Mouse (Mus musculus) CD4-positive, CD25-positive, alpha-beta regulatory T cell, adult 4 months (primary cell): ENCODE measurements at regions not wholly inside any gene's neighbourhood (a gene's known extent, or its start where the extent isn't known, plus 50 kb on each side); places are given as distances from the start of the nearest gene placed in this dataset.

Experiments
- ATAC-seq: one replicate; pipeline ENCODE4 v1.8.0; 2017

DNA sequence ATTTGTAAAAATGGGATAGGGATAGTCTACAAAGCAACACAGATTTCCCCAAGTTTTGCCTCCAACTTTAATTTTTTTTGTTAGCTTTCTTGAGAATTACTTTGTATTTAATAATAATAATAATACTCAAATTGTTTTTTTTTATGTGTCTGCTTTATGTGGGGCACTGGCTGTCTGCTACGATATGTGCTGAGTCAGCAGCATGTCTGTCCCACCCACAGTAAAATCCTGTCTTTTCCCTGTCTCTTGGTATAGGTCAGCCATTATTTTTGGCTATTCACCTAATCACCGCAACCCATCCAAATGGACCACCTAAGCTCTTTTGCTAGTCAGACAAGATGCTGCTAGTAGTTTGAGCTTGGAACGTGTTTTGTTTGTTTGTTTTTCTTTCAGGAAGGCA is 473.0 kb downstream of the Hs3st4 start:
- ATAC-seq = no peak

DNA sequence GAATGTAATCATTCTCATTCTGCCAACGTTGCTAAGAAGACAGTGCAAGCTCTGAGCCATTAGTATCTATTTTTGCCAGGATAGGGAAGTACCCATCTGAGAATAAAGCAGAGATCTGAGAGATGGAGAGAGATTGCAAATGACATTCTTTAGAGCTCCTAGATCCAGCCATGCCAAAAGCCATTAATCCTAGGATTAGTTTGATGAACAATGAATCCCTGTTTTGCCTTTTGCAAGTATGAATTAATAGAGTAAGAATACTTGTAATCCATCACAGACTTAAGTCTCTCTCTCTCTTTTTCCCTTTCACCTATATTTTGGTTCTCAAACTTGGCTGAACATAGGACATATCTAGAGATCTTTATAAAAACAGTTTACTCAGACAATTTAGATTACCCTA is 504.7 kb downstream of the Hs3st4 start:
- no peak for ATAC-seq

DNA sequence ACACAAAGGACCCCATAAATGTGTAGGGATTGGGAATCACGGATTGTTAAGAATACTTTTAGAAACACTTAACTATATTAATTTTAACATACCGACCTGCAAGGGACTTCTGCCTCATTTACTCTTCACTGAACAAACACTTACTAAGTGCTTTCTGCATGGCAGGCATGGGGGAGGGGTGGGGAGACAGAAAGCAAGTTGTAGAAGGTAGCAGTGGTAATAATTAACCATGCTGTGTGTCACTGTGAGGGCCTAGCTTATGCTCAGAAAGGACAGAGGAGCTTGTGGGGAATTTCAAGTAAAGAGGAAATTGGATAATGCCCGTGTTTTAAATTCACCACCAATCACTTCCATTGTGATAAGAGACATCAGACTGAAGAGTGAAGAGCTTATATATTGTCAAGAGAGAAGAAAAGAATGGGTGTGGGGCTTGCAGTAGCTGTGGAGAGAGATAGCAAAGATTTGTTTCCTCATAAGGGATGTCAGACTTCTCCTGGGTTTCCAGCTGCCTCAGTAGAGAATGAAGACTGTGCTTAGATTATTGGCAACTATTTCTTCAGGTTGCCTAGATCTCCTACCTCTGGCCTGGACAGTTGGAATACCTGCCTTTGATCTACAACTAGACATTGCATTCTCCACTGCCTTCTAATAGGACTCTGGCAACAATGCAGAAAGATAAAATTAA is 508.6 kb downstream of the Hs3st4 start:
- no peak for ATAC-seq

DNA sequence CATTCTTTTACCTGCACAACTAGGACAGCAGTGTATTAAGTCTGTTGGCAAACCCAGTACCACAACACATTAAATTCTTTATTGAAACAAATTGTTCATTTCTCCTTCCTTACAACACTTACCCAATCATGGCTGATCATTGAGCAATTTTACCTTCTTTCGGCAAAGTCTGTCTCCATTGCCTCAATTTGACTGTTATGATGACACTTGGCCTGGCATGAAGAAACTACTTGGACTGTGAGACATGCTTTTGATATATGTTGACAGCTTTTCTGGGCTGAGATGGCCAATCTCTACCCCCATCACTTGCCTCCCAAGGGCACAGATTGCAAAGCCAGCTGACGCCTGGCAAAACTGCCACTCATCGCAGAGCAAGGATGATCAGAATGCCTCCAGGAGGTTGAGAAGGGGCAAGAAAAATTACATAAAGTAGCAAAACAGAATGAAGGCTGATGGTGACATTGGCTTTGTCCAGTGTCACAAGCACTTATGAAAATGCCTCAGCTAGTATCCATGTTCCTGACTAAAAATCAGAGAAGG is 509.3 kb downstream of the Hs3st4 start:
- no peak for ATAC-seq

DNA sequence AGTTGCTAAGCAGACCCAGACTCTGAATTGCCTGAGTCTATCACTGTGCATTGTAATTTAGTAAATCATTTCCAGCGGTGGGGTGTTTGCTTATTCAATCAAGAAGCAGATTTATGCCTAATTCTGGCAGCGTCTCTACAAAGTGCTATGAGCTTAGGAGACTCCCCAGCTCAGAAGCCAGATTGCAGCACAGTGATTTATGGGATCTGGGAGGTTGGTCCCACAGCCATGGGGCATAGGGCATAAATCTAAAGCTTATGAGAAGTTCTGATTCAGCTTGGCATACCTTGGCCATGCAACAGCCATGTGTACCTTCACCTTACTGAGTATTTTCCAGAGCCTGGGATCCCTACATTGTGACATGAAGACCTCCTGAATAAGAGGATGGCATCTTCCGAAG is 518.0 kb downstream of the Hs3st4 start:
- no peak for ATAC-seq

DNA sequence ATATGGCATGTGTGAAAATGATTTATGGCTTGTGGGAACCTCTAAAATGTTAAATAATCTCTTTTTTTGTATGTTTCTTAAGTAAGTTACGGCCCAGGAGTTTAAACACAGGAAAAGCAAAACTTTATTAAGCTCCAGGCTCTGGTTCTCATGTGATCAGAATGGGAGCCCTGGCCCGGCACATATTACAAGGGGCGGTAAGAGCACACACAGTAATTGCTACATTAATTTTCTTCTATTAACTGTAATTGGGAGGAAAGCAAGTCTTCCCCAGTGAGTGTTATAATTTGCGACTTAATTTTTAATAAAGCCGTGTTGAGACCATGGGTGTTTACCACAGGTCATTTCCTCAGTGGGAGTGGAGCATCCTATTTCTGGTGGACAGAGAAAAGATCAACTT is 520.1 kb downstream of the Hs3st4 start:
- ATAC-seq = no peak

DNA sequence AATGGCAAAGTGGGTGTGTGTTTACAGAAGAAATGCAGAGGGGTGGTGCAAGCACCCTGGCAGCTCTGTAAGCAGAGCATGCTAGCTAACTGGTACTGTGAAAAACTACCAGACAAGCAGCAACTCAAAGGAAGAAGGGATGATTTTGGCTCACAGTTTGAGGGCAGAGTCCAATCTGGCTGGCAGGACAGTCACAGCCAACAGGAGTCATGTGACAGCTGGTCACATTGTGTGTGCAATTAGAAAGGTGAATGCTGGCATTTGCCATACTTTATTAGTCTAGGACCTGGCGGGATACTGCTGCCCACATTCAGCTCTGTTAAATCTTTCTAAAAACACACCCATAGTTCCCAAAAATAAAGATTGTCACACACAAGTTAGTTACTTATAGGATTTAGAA is 566.4 kb downstream of the Hs3st4 start:
- ATAC-seq = no peak

DNA sequence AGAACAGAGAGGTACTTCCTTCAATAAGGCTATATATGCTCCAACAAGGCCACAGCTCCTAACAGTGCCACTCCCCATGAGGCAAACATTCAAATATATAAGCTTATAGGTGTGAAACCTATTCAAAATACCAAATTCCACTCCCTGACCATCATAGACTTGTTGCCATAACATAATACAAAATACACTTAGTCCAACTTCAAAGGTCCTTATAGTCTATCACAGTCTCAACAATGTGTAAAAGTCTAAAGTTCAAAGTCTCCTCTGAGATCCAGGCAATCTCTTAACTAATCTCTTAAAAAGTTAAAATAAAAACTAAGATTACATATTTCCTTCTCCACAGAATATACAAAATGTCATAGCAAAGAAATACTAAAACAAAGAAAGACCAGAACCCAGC is 574.5 kb downstream of the Hs3st4 start:
- ATAC-seq = no peak

DNA sequence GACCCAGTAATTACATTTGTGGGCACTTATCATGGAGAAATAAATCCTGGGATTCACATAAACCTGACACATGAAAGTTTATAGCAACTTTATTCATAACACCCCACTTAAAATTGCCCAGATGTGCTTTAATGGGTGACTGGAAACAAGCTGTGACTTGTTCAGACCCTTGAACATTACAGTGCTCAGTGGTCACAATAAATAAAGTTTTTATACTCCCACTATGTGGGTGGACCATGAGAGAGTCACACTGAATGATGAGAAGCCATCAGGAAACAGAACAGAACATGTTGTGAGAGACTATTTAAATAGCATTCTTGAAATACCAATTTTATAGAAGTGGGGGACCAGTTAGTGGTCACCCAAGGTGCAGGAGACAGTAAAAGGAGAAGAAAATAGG is 588.1 kb downstream of the Hs3st4 start:
- no peak for ATAC-seq

DNA sequence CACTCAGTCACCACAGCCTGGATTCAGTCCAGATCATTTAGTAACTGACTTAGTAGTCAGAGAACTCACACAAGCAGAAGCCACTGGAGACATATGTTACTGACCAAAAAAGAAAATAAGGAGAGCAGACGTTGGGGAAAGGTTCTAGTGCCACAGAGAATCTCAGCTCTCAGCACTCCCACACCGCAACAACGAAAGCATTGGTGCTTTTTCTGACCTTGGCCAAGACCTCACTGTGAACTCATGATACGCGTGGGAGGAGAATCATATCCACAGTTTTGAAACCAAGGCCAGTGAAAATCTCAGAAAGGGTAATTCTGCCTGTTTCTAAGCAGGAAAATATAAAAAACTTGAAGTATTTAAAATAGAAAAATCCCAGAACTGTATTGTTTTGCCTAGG is 591.0 kb downstream of the Hs3st4 start:
- no peak for ATAC-seq

DNA sequence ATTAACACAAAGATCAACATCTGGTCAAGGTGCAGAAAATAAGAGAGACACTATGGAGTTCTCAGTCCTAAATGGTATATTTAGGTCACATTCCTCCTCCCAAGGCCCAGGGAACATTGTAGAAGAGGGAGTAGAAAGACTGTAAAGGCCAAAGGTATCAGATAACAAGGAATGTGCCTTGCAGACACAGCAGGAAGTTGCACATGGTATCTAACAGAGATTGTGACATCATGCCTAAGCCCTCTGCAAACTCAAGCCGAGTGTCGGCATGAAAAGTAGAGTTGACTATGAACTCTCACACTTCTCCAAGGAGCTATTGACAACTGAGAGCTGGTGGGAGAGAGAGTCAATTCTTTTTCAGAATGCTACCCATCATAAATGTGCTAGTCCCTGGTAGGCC is 598.7 kb downstream of the Hs3st4 start:
- no peak for ATAC-seq

DNA sequence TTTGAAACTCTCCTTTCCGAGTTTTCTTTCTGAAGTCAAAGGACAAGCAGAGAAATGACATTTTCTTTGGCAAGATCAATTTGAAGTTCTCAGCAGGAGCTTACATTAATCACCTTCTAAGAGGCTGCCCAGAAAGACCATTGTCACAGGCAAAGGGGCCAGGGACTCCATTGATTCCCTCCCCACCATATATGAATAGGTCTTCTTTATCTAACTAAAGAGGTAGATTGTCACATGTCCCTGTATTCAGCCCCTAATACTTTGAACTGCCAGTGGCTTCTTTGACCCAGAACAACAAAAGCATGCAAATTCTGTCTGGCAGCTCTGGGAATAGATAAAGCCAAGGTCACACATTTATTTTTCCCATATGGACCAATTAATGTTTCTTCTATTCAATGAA is 602.6 kb downstream of the Hs3st4 start:
- ATAC-seq = no peak

DNA sequence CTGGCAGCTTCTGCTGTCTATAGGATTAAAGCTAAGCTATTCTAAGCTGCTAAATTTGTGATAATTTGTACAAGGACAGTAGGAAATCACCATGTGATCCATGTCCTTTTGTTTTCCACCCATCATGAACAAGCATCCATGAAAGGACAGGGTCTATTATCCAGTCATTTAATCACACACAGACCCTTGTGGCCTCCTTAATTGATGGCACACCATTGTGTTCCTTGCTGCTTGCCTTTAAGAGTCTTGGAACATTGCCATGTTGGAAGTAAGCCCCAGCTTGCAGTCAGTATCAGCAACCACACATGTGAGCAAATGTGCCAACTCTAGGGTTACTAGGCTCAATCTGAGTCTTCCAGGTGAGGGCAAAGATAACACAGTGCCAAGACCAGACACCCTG is 608.7 kb downstream of the Hs3st4 start:
- no peak for ATAC-seq

DNA sequence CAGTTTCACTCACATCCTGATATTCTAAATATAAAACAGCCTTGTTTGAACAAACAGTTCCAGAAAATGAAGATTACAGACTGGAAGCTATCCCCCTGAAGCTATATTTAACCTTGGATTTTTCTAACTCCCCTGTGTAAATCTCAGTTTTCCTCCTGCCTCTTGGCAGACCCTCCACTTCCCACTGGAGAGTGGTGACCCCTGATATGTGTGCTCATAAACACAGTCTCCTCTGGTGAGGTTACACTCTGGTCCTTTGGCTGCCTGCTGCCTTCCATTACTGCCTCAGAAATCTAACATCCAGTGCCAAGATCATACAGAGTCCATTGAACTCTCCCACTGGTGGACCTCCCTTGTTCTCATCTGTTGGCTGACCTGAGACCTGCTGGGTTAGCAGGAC is 610.8 kb downstream of the Hs3st4 start:
- no peak for ATAC-seq

DNA sequence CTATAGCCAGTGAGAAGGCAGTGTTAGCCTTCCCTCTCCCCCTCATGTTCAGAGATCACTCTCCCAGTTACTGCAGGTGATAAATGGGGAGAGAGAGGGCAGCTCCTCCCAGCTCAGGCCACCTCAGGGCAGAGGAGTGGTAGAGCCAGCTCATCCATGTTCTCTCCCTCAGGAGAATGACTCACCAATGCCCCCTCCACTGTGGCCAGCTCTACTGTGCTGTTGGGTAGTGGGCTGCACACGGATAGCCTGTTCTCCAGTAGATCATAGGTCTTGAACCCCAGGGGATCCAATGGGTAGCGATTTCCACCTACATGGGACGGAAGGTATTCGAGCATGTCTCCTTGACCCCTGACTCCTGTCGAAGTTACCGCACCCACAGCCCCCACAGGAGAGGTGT is 618.1 kb downstream of the Hs3st4 start:
- ATAC-seq = no peak

DNA sequence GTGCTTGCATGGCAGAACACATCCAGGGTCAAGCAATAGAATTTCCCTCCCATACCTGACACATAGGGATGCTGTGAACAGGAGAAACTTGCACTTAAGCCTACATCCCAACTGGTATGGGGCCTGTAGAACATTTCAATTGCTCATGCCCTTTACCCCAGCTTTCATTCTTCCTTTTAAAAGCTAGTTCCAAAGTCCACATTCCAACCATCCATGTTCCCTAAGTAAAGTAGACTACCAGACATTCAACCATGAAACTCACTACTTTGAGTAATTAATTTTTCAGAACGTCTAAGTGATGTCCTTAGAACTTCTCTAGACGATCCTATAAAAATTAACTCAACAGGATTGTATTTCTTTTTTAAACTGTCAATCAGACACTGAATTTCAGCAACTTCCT is 621.9 kb downstream of the Hs3st4 start:
- no peak for ATAC-seq

DNA sequence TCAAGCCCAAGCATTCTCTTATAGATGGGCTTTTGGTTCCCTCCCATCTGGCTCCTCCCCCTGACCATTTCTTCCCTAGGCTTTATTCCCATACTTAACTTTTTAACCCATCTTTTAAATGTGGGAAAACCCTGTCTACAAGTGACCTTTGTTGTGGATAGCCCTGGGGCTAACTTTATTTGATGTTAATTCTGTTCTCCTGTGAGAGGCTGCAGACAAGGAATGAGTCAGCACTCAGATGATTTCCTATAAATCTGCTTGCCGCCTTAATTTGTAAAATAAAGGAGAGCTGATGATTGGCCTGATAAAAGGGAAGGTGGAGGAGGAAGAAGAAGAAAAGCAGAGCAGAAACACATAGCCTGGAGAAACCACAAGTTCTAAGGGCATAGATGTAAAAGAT is 623.3 kb downstream of the Hs3st4 start:
- no peak for ATAC-seq

DNA sequence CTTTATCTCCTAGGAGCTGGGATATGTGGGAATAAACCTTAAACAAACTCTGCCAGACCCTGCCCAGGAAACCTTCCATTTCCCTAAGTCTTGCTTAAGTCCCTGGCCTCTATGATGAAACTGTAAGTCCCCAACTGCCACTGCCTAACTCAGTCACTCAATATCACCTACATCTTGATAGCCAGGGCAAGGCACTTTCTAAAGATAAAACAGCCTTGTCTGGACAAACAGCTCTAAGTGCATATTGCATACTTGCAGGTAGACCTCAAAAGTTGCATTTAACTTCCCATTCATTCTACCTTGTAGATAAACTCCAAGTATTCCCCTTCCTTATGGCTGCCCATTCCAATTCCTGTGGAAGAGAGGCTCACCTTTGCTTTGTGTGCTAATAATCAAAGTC is 624.4 kb downstream of the Hs3st4 start:
- ATAC-seq = no peak

DNA sequence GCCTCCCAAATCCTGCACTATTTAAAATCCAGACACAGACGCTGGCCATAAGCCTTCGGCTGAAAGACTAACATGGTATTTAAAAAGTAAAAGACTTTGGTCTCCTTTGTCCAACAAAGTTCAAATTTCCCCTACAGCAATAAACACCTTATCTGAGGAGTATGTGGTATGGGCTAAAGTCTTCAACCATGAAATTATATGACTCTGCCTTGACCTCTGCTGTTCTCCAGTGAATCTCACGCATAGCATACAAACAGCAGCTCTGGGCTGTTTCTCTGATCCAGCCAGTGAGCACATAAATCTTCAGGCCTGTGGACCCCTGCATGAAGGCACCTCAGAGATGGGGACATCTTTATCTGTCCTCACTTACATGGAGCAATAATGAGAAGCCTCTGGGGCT is 627.8 kb downstream of the Hs3st4 start:
- no peak for ATAC-seq

DNA sequence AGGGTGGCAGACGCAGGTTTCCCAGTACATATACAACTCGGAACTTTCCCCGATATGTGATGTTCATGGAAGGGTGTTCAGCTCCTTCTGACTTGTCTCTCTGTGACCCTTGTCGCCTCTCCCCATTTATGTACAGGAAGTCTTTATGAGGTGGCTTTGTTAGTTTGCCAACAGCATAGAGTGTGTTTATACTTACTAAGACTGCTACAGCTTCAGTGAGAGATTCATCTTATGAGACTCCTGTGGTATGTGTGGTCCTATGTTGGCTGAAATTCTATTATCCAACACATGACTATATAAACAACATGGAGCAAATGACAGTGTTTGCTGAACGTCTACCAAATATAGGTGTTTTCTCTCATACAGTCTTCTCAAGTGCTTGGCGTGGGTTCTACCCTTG is 664.5 kb downstream of the Hs3st4 start:
- no peak for ATAC-seq

DNA sequence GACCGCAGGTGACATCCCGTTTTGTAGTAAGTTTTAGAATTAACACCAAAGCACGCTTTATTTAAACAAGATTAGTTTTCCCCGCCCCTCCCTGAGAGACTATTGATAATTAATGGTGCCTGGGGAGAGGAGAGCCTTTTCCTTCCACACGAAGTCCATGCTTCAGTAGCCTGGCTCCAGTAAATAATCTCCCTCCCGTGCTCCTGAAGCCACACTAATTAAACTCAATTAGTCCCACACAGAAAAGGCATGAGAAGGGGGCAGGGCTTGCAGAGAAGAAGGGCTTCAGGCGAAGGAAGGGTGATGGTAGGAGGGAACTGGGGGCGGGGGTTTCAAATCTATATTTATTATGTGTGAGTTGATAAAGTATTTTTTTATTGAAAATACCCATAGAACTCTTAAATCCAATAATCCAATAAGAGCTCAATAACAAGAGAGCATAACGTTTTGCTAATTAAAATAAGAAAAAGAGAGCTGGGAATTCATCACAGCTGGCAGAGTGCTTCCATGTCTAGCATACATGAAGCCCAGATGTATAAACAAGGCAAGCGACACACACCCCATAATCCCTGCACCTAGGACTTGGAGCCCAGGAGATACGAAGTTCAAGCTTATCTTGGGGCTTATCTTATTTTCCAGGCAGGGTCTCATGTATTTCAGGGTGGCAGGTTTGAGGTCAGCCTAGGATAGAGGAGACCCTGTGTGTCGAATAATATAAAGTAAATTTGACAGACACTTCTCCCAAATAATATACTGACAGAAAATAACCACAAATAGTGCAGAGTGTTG is 684.7 kb downstream of the Hs3st4 start:
- ATAC-seq = no peak

DNA sequence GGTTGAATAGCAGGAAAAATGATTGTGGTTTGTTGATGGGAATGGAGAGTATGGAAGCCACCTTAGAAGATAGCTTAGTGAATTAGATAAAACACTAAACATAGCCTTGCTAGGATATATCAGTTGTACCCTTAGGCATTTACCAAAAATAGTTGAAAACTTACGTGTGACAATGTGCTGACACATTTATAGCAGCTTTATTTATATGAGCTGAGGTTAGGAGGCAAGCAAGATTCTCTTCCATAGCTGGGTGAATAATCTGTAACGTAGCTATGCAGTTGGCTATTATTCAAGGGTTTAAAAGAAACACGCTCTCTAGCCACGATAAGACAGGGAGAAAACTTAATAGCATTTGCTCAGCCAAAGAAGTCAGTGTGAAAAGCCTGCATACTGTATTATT is 685.4 kb downstream of the Hs3st4 start:
- no peak for ATAC-seq

DNA sequence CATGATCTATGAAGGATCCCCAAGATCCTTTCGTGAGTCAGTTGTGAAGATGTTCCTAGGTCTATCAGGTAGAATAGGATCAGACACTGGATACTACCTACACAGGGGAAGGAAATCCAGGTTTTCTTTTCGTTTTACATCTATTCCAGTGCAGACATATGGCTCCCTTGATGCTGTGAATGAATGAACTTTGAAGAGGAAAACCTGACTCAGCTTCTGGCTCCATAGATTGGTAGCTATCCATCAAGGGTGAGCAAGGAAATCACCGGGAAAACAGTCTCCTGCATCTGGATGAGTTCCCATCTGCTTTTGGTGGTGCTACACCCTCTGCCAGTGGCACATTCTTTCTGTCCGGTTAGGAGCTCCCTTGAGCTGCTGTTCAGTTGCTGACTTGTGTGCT is 687.8 kb downstream of the Hs3st4 start:
- no peak for ATAC-seq

DNA sequence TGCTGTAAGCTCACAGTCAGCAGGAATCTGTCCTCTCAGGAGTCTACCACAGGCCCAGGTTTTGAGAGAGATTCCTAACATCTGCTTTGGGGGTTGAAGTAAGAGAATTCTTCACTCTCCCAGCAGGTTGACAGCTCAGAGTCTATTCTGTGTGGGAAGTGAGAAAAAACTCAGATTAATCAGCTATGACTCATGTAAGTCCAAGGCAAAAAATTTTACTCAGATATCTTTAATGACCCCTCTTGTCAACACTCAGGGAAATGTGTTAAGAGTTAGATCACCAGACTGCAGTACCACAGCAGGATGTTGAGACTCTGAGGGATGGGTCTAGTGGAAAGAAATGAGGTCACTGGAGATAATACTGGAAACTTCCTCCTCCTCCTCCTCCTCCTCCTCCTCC is 688.4 kb downstream of the Hs3st4 start:
- no peak for ATAC-seq
